Mouse (Mus musculus) forebrain, embryonic 16.5 days (tissue): Measurements from ENCODE around the gene Runx1. TPM values are rescaled to one million over a fixed set of nuclear protein-coding genes. Genes with fewer than 3 reads are reported as not detected.

Experiments used
- ATAC-seq: fragments of 200-750 bp; cut with Nextera tagmentation; 2 replicates; pipeline ENCODE4 v1.8.0; 2017; ENCODE audit warnings: mild to moderate bottlenecking, moderate library complexity
- H3K27ac ChIP-seq: fragments of 300-500 bp; sonication (generic); 2 replicates; pipeline ENCODE4 v1.5.1; 2014; ENCODE audit warnings: low read length, control low read depth
- H3K27me3 ChIP-seq: fragments of 300-500 bp; sonication (generic); replicated peaks from 2 replicates; pipeline ENCODE4 v1.6.1; 2014; ENCODE audit warnings: low read length; ENCODE audit not compliant: control insufficient read depth, insufficient read depth
- H3K36me3 ChIP-seq: fragments of 300-500 bp; sonication (generic); 2 replicates; pipeline ENCODE4 v1.6.1; 2014; ENCODE audit not compliant: control insufficient read depth, insufficient read depth
- H3K4me1 ChIP-seq: fragments of 300-500 bp; sonication (generic); replicated peaks from 2 replicates; pipeline ENCODE4 v1.6.1; 2014; ENCODE audit warnings: low read length; ENCODE audit not compliant: control insufficient read depth, insufficient read depth
- H3K4me2 ChIP-seq: fragments of 300-500 bp; sonication (generic); 2 replicates; pipeline ENCODE4 v1.6.1; 2014; ENCODE audit warnings: mild to moderate bottlenecking, low read length, control low read depth
- H3K4me3 ChIP-seq: fragments of 300-500 bp; sonication (generic); replicated peaks from 2 replicates; pipeline ENCODE4 v1.5.1; 2014; ENCODE audit warnings: mild to moderate bottlenecking, low read length, control low read depth
- H3K9ac ChIP-seq: fragments of 300-500 bp; sonication (generic); replicated peaks from 2 replicates; pipeline ENCODE4 v1.6.1; 2014; ENCODE audit warnings: low read depth, low read length, control low read depth
- H3K9me3 ChIP-seq: fragments of 300-500 bp; sonication (generic); 2 replicates; pipeline ENCODE4 v1.6.1; 2016; ENCODE audit warnings: low read length; ENCODE audit not compliant: control insufficient read depth
- WGBS: fragments of 180-500 bp; shearing (Covaris S2); extraction: QIAGEN DNeasy Blood & Tissue Kit; methylation state at CpG from one replicate; pipeline ENCODE4 v1.1.7; 2014; 5-methylcytosine and 5-hydroxymethylcytosine counted together
- polyA plus RNA-seq: library from polyadenylated mRNA; unstranded; fragments of >200 nt; fragmentation: Nextera tagmentation; extraction: Ambion mirVana; gene quantifications from 2 replicates; pipeline ENCODE4 v1.2.1, GENCODE M21; 2015

Runx1 gene
- polyA plus RNA-seq, 1 experiment from 2014 or later = 0.48 TPM

- H3K4me2 ChIP-seq = no peak overlapping the region
- no peak overlapping the region for H3K9ac ChIP-seq
- no peaks in the 10 kb centered on the region for H3K36me3 ChIP-seq
- no peaks in the 10 kb centered on the region for H3K9me3 ChIP-seq
- no peak overlapping the region for H3K27ac ChIP-seq
- no peaks in the 10 kb centered on the region for H3K27me3 ChIP-seq
- WGBS = 84% methylated on average over 11 of the region's 11 CpGs
- no peak for ATAC-seq
- no peak overlapping the region for H3K4me3 ChIP-seq
- H3K4me1 ChIP-seq = no peaks in the 10 kb centered on the region
Observed at GRCm38 (mm10) chr16:92674916-92675450, 151.0 kb downstream of the Runx1 start.

- Histone ChIP-seq H3K27me3 (no peaks in the 10 kb centered on the region), H3K36me3 (no peaks in the 10 kb centered on the region), H3K4me3 (no peak overlapping the region), H3K9me3 (no peaks in the 10 kb centered on the region), H3K27ac (no peak overlapping the region), H3K4me2 (no peak overlapping the region), H3K9ac (no peak overlapping the region), H3K4me1 (no peaks in the 10 kb centered on the region)
- 83% methylated on average over 18 of the region's 18 CpGs for WGBS
- no peak for ATAC-seq
Observed at GRCm38 (mm10) chr16:92674121-92674816, 151.7 kb downstream of the Runx1 start.

- Histone ChIP-seq H3K27me3 (no peaks in the 10 kb centered on the region), H3K9me3 (no peaks in the 10 kb centered on the region), H3K4me1 (no peaks in the 10 kb centered on the region), H3K4me2 (no peak overlapping the region), H3K36me3 (no peaks in the 10 kb centered on the region), H3K4me3 (no peak overlapping the region), H3K9ac (no peak overlapping the region), H3K27ac (no peak overlapping the region)
- no peak for ATAC-seq
Observed at GRCm38 (mm10) chr16:92668807-92669206, 157.1 kb downstream of the Runx1 start.

GRCm38 (mm10) chr16:92661757-92662156 lies 164.2 kb downstream of the Runx1 start:
- H3K27me3 ChIP-seq = no peaks in the 10 kb centered on the region
- no peak for ATAC-seq
- 81% methylated on average over 7 of the region's 7 CpGs for WGBS
- no peak overlapping the region for H3K4me2 ChIP-seq
- no peak overlapping the region for H3K27ac ChIP-seq
- no peak overlapping the region for H3K9ac ChIP-seq
- H3K4me1 ChIP-seq = no peaks in the 10 kb centered on the region
- no peaks in the 10 kb centered on the region for H3K36me3 ChIP-seq
- H3K4me3 ChIP-seq = no peak overlapping the region
- H3K9me3 ChIP-seq = no peaks in the 10 kb centered on the region

- ATAC-seq = no peak
- H3K27me3 ChIP-seq = no peaks in the 10 kb centered on the region
- no peak overlapping the region for H3K9ac ChIP-seq
- H3K36me3 ChIP-seq = no peaks in the 10 kb centered on the region
- H3K4me3 ChIP-seq = no peak overlapping the region
- H3K4me1 ChIP-seq = peaks cover 2% of the 10 kb centered on the region; the same call in 1 of the 2 replicates
- H3K4me2 ChIP-seq = no peak overlapping the region
- no peak overlapping the region for H3K27ac ChIP-seq
- no peaks in the 10 kb centered on the region for H3K9me3 ChIP-seq
- WGBS = 94% methylated on average over 5 of the region's 5 CpGs
Observed at GRCm38 (mm10) chr16:92656750-92657149, 169.2 kb downstream of the Runx1 start.

GRCm38 (mm10) chr16:92654294-92654950 lies 171.5 kb downstream of the Runx1 start:
- no peak overlapping the region for H3K27ac ChIP-seq
- WGBS = 30% methylated on average over 5 of the region's 5 CpGs
- no peaks in the 10 kb centered on the region for H3K9me3 ChIP-seq
- no peaks in the 10 kb centered on the region for H3K36me3 ChIP-seq
- no peaks in the 10 kb centered on the region for H3K27me3 ChIP-seq
- H3K4me3 ChIP-seq = no peak overlapping the region
- no peak overlapping the region for H3K4me2 ChIP-seq
- peaks cover 2% of the 10 kb centered on the region; the same call in 1 of the 2 replicates for H3K4me1 ChIP-seq
- H3K9ac ChIP-seq = no peak overlapping the region
- ATAC-seq = no peak

- H3K9me3 ChIP-seq = no peaks in the 10 kb centered on the region
- no peaks in the 10 kb centered on the region for H3K27me3 ChIP-seq
- WGBS = 46% methylated on average over 5 of the region's 5 CpGs
- no peaks in the 10 kb centered on the region for H3K36me3 ChIP-seq
- H3K27ac ChIP-seq = no peak overlapping the region
- no peak overlapping the region for H3K9ac ChIP-seq
- no peak overlapping the region for H3K4me3 ChIP-seq
- H3K4me2 ChIP-seq = no peak overlapping the region
- ATAC-seq = no peak
- H3K4me1 ChIP-seq = peaks cover 2% of the 10 kb centered on the region; the same call in 1 of the 2 replicates
Observed at GRCm38 (mm10) chr16:92653816-92654215, 172.1 kb downstream of the Runx1 start.

GRCm38 (mm10) chr16:92651256-92651655 lies 174.7 kb downstream of the Runx1 start:
- WGBS = 92% methylated on average over 3 of the region's 3 CpGs
- Histone ChIP-seq H3K4me2 (no peak overlapping the region), H3K27me3 (no peaks in the 10 kb centered on the region), H3K9ac (no peak overlapping the region), H3K36me3 (no peaks in the 10 kb centered on the region), H3K4me1 (peaks cover 2% of the 10 kb centered on the region; the same call in 1 of the 2 replicates), H3K27ac (no peak overlapping the region), H3K9me3 (no peaks in the 10 kb centered on the region), H3K4me3 (no peak overlapping the region)
- no peak for ATAC-seq

GRCm38 (mm10) chr16:92646153-92646552 lies 179.8 kb downstream of the Runx1 start:
- H3K9ac ChIP-seq = no peak overlapping the region
- H3K27me3 ChIP-seq = no peaks in the 10 kb centered on the region; the same call in 1 of the 2 replicates
- H3K4me3 ChIP-seq = no peak overlapping the region
- no peaks in the 10 kb centered on the region for H3K4me1 ChIP-seq
- ATAC-seq = no peak
- H3K36me3 ChIP-seq = no peaks in the 10 kb centered on the region
- no peak overlapping the region for H3K4me2 ChIP-seq
- WGBS = 57% methylated on average over 13 of the region's 13 CpGs
- no peak overlapping the region for H3K27ac ChIP-seq
- no peaks in the 10 kb centered on the region for H3K9me3 ChIP-seq
